Mouse (Mus musculus): ENCODE data around the gene Arhgap9.

- TF ChIP-seq POLR2A (IDR thresholded peaks at IDR 0.05; ENCODE audit: low read depth, low read length) (no peak), CTCF (IDR thresholded peaks at IDR 0.05; ENCODE audit: extremely low read depth, insufficient read length, insufficient replicate concordance, low read depth, low read length) (no peak)
Observed at GRCm38 (mm10) chr10:127295986-127296794, 25.6 kb upstream of the Arhgap9 start.

All from small intestine, adult 2 months (tissue).